Mouse (Mus musculus): Measurements from ENCODE around the gene Crb2. TPM values are rescaled to one million over a fixed set of nuclear protein-coding genes. Genes with fewer than 3 reads are reported as not detected.

Gene Crb2
- 0.10 and 0.17 TPM in 2 replicates for polyA plus RNA-seq (2015; fragmentation: Nextera tagmentation; extraction: Ambion mirVana)

DNA sequence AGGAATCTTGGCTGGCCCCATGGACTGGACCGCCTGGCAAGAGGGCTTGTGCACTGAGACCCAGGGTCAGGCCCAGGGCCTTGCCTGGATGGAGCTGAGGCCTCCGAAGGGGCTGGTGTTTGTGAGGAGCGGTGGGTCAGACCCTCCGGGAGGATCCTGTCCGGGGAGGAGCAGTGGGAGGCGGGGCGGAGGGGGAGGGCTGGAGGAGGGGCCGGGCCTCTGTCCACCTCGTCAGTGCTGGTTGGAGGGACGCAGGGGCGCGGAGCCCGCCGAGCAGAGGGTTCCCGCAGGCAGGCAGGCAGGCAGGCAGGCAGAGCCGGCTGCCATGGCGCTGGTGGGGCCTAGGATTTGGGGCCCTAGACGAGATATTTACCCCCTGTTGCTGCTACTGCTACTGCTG, at the start of gene Crb2:
Gene Crb2, plus strand, starts transcription at position 234 of the 400 bp plus-strand sequence.
- DNase-seq (ENCODE audit: low spot score): no peak

- peak; percentile 10 for DNase-seq (ENCODE audit: low spot score)
These were observed 44.7 kb upstream of the Crb2 start for GRCm38 (mm10) chr2:37731241-37731801.

GRCm38 (mm10) chr2:37734979-37735806, 40.9 kb upstream of the Crb2 start:
- peak; percentile 67 for DNase-seq (ENCODE audit: low spot score)

GRCm38 (mm10) chr2:37735807-37736188, 40.3 kb upstream of the Crb2 start:
- no peak for DNase-seq (ENCODE audit: low spot score)

GRCm38 (mm10) chr2:37741806-37742554, 34.1 kb upstream of the Crb2 start:
- DNase-seq (ENCODE audit: low spot score): no peak

DNA sequence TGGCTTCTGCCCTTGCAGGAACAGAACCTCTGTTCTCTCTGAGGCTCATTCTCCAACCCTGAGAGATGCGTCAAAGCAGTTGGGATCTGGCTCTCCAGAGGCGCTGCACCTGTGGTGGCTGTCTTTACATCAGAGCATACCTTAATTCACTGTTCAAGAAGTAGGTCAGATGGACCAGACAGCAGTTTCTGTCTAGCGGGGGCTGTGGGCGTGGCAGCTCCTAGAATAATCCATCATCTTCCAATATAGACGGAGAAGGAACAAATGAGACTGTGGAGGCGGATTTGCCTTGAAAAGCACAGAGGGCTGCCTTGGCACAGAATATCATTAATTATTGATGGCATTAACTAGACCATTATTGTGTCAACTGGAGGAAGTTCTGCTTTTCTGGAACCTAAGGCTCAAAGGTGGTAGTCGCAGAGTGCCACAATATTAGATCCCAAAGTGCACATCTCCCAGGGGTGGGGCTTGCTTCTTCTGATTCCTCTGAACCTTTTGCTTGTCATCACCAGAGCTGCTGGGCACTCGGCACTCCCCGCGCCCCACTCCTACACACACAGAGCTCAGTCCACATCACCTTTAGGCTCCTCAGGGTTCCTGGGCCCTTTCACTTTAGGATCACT, 31.2 kb upstream of the Crb2 start:
- no peak for DNase-seq (ENCODE audit: low spot score)

GRCm38 (mm10) chr2:37746293-37747049, 29.6 kb upstream of the Crb2 start:
- DNase-seq (ENCODE audit: low spot score): no peak

DNA sequence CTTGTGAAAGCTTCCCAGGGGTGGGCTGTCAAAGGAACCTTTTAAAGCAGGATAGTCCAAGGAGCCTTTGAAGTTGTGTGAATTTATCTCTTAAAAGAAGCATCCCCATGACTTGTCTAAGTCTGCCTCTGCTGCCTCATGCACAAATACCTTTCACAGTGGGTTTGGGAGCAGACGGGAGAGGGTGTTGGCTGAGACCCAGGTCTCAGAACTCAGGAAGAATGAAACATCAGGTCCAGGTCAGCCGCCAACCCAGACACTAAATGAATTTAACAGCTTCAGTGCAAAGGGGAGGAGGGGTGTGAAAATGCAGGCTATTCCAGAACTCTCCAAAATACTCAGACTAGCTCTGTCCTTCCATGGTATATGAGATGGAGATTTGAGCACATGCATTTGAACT, 28.1 kb upstream of the Crb2 start:
- no peak for DNase-seq (ENCODE audit: low spot score)

- no peak for DNase-seq (ENCODE audit: low spot score)
These were observed 27.5 kb upstream of the Crb2 start for GRCm38 (mm10) chr2:37748442-37749066.

DNA sequence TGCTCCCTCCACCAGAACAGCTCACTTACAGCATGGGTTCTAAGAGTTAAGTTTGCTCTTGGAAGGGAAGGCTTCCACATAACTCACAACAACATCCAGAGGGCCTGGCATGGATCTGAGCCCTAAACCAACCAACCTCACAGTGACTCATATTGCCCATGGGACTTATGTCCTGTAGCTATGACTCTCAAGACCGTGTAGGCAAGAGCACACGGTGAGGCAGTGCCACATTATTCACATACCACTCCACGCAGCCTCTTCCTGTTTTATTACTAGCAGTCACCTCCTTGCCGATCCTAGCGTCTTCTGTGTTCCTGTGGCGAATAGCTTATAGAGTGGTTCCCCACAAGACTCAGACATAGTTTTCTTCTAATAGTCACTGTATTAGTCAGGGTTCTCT, 26.7 kb upstream of the Crb2 start:
- DNase-seq (ENCODE audit: low spot score): no peak

- DNase-seq (ENCODE audit: low spot score): no peak
These were observed 24.9 kb upstream of the Crb2 start for GRCm38 (mm10) chr2:37751114-37751513.

- no peak for DNase-seq (ENCODE audit: low spot score)
These were observed 19.7 kb upstream of the Crb2 start for GRCm38 (mm10) chr2:37756220-37756930.

- DNase-seq (ENCODE audit: low spot score): no peak
These were observed 19.0 kb upstream of the Crb2 start for GRCm38 (mm10) chr2:37757016-37757415.

DNA sequence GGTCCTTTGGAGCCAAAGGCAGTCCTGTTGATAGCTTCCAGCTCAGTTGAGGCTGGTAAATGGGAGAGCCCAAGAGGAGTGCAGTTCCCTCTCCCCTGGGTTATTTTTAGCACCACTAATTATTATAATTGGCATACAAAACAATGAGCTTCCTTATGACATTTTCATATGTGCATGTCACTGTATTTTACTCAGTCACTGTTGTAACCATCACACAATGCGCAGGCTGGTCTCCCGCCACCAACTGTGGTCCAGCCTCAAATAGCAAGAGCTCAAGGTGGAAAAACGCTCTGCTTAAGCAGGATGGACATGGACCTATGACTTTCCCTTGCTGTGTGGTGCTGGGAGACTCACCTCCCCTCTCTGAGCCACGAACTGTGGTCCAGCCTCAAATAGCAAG, 18.3 kb upstream of the Crb2 start:
- no peak for DNase-seq (ENCODE audit: low spot score)

DNA sequence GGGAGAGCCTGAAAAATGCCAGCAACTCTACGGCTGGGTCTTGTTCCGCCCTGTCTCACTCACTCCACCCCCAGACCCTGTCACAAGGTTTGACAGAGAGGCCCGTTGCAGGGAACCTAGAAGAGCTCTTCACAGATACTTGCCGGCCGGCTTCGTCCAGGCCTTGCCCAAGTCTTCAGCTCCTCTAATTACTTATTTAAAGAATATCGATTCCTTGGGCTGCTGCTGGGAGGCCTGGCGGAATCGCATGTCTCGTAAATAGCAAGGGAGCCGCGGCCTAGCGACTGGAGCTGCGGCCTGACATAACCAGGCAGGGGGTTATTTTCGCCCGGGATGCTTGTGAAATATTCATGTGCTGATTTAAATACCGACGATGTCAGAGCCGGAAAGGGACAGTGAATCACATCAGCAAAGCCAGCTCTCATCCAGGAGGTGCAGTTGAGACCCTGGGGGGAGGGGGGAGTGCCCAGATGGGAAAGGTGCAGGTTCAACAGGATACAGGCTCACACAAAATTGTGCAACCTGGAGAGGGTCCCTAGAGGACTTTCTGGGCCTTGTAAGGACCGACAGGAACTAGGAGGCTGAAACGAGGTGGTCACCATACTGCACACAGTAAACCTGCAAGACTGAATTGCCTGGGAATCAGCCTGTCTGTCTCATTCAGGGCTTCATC, 17.6 kb upstream of the Crb2 start:
- DNase-seq (ENCODE audit: low spot score): no peak

DNA sequence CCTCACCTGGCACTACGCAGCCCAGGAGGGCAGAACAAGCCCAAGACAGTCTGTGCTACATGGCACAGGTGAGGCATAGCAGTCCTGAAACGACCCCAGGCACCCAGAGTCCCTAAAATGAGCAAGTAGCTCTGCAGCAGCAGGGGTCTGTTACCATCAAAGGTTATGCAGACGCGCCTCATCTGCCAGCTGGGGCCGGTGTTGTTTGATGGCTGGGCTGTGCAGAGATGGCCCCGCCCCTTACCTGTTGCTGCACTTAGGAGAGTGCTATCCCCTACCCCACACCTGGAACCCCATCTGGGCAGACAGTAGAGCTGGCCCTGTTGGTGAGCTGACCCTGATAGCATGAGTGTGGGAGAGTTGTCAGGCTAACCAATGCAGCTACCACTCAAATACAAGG, 15.4 kb upstream of the Crb2 start:
- peak; percentile 70 for DNase-seq (ENCODE audit: low spot score)

GRCm38 (mm10) chr2:37763638-37764037, 12.4 kb upstream of the Crb2 start:
- DNase-seq (ENCODE audit: low spot score): no peak

GRCm38 (mm10) chr2:37764514-37764913, 11.5 kb upstream of the Crb2 start:
- no peak for DNase-seq (ENCODE audit: low spot score)

DNA sequence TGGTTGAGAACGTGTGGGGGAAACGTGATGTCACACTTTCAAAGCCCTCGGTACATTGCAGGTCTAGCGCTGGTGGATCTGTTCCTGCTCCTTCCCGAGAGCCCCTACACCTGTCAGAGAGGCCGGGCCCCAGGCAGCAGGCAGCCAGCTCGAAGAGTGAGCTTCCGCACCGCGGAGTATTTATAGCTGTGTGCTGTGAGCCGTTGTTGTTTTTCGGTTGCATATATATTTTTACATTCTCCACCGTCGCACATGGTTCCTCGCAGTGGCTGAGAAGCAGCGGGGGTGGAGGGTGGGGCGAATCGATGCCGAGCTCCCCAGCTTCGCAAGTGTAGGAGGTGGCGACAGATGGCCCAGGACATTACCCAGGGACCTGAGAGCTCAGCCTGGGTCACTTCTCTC, 11.0 kb upstream of the Crb2 start:
- peak; percentile 90 for DNase-seq (ENCODE audit: low spot score)

All from thymus, postnatal 0 days (tissue).